Mouse (Mus musculus): ENCODE measurements around the gene Mcam. TPM values are rescaled to one million over a fixed set of nuclear protein-coding genes. Genes with fewer than 3 reads are reported as not detected.

Mcam gene
- polyA plus RNA-seq, 2 experiments from 2014 or later = 0.16 TPM; not detected in 1

DNA sequence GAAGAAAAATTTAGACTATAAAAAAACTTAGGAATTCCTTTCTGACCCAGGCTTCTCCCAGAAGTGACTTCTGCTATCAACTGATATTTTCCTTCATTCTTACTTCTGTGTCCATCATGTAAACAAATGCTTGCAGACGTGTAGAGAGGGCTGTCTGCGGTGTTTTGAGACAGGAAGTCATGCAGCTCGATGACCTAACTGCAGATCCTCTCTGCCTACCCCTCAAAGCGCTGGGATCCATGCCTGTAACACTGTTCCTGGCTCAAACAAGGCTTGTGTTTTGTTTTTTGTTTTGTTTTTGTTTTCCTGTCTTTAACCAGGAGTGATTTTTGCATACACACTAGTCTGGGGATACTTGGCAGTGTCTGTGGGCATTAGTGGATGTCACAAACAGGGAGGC, 3.6 kb downstream of the Mcam start:
- ATAC-seq = no peak

DNA sequence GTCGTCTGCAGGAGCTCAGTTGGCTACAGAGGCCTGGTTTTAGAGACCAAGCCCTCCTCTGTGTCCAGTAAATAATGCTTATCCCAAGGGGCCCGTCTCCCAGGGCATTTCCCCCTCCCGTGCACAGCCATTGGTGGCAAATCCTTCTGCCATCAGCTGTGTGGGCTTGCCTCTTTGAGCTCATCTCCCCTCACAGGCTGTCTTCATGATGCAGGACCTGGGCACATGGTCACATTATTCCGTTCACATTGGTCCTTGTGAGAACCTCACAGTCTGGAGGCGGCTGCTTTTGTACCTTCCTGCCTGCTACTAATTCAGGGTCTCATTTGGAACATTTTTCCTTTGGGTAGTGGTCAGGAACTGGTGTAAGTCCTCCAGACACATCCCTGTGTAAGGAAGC, 7.7 kb downstream of the Mcam start:
- ATAC-seq = no peak

DNA sequence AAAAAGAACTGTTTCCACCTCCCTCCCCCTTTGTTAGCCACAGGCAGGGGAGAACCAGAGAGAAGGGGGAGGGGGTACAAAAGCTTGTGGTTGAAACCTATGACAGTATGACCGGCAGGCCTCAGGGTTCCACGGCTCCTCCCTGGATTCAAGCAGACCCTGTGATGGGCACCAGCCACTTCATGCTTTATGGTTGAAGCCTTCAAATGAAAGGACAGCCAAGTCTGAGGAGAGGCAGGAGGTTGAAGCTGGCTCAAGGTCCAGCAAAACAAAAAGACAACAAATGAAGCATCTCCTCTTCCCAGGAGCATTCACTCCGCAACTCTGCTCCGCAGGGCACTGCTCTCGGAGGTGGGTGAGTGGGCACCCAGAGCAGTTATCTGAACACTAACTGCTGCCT, 9.2 kb downstream of the Mcam start:
- ATAC-seq = no peak

DNA sequence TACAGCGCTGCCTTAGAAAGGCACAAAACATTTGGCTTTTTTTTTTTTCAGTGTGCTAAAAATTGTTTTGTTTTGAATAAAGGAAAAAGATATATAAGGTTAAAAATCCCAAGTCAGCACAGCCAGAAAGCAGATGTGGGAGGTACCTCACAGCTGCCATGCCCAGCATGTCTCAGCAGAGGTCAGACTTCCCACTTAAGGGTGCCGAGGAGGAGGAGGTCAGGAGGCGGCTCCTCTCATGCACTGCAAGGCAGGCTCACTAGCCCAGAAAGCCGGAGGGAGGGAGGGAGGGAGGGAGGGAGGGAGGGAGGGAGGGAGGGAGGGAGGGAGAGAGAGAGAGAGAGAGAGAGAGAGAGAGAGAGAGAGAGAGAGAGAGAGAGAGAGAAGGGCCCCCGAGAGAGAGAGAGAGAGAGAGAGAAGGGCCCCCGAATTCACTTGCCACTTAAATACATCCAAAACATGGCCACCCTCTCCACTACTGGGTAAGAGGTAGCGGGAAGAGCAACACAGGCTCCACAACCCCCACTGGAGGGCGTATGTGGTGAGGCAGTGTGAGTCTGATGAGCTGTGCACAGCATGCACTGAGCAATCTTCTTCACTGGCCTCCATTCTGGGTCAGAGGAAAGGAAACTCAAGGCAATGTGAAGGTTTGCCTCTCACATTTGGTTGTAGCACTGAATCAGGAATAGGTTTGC, 9.9 kb downstream of the Mcam start:
- no peak for ATAC-seq

DNA sequence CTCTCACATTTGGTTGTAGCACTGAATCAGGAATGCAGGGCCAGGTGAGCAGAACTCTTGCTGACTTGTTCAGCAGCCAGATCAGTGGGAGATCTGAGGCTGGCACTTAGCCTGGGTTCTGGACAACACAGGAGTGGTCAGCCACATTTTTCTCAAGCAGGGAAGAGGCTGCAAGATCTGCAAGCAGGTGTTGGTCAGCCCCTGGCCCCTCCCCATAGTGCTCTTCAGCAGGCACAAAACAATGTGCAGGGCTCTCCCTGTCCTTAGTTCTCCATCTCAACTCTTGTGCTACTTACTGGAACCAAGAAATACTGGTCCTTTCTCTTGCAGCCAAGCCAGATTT, 10.4 kb downstream of the Mcam start:
- no peak for ATAC-seq

DNA sequence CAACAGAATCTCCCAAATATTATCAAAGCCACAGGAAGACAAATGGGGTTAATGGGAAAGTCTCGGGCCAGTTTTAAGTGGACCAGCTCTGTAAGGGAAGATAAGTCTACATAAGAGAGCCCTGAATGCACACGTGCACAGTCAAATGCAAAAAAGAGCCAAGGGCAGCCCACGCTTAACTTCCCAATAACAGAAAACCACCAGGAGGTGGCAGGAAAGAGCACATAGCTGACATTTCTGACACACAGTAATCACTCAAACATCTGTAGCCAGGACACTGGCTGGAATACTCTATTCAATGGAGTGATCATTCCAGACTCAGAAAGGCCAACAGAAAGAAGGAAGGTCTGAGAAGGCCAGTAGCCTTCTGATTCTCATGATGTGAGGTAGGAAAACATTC, 13.0 kb downstream of the Mcam start:
- no peak for ATAC-seq

DNA sequence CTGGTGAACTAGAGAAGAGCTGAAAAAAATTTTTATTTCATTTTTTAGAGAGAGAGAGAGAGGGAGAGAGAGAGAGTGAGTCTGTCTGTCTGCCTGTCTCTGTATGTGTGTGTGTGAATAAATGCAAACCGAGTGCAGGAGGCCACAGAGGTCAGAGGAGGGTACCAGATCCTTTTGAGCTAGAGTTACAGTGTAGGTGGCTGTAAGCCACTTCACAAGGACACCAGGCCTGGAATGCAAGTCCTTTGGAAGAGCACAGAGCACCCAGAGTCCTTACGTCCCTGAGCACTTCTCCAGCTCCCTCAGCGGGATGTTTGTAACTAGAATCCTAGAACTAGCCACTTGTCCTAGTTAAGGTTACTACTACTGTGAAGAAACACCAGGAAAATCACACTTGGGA, 25.6 kb downstream of the Mcam start:
- ATAC-seq = no peak

DNA sequence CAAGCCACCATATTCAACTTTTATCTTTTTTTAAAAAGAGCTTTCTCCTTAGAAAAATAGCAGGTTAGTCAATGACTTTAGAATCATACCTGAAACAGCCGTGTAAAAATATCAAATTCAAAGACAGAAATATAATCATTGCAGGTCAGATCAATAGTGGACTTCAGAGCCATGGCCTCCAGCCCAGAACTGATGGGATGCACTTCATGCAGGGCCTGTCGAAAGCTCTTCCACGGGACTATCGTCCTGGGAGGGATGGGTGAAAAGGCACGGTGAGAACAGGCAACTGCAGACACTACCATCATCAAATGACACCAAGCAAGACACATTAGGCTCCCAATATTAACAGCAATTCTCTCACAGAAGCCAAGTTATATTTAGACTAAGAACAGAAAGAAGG, 34.7 kb downstream of the Mcam start:
- ATAC-seq = no peak

DNA sequence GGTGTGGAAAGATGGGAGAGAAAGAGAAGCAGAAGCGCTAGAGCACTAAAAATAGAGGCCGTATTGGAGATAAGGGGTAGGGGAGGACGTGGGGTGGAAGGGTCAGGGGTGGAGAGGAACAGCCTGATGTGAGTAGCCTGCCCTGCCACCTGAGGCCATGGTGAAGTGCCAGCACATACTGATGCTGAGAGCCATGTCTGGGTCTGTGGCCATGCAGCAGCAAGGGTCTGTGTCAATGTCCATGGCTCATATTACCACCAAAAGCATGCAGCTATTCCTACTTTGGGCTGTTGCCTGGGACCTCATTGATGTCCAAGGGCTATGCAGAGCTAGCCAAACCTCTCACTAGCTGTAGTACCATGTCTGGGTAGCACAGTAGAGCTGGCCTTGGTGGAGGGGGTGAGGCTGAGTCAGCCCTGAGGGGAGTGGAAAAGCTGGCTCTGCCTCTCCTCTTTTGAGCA, 36.5 kb downstream of the Mcam start:
- ATAC-seq = no peak

DNA sequence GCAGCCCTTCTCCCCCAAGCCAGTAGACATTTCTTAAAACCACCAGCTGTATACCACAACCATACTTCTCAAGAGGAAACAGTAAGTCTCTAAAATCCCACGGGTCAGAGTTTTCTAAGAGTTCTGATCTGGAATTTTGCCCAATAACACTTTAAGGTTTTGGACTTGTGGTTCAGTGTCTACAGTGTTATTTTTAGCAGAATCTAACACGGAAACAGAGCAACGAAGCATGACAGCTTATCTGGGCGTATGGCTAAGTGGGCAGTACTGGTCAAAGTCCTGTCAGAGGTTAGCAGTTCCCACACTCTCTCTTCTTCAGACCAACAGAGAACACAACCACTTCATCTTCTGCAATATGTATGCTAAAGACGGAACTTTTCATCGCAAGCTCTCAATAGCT, 41.3 kb downstream of the Mcam start:
- no peak for ATAC-seq

DNA sequence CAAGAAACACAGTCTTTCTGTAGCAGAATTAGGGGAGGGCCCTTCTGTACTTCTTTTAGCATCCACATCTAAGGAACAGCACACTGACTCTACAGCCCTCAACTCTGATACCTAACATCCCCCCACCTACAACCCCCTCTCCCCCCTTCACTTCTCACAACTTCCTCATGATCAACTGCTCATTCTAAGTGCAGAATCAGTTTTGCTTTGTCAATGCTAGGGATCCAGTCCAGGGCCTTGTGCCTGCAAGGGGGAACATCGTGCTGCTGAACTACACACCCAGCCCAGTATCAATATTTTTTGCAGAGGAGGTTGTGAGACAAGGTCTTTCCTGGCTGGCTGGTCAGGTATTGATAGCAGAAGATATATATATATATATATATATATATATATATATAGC, 41.7 kb downstream of the Mcam start:
- ATAC-seq = no peak

DNA sequence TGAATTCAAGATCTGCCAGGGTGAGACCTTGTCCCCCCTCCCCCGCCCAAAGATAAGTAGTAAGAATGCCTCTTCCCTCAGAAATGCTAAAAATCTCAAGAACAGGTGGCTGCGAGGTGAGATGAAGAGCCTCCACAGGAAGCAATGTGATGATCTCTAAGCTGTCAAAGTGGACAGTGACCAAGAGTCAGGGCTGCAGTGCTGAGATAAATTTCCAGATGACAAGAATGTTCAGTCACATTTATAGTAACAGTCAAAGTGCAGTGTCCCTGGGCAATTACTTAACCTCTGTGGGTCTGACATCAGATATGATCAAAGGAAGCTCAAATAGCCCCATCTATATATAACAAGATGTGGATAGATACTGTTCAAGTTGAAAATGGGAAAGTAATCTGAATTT, 43.1 kb downstream of the Mcam start:
- ATAC-seq = no peak

DNA sequence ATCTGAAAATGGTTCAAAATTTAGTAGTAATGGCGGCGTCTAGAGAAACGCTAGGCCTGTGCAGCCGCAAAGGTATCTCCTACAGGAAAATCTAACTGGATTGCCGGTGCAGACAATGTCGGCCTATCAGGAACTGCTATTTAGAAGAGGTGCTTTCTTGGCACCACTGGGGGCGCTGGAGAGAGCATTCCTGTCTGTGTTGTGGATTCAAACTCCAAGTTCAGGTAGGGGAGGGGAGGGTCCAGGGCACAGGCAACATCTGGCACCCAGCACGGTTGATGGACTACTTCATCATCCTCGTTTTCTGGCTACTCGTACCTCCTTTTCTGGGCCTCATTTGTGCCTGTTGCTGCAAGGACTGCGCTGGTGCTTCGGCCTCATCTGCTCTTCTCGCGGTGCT, 44.1 kb downstream of the Mcam start:
- no peak for ATAC-seq

DNA sequence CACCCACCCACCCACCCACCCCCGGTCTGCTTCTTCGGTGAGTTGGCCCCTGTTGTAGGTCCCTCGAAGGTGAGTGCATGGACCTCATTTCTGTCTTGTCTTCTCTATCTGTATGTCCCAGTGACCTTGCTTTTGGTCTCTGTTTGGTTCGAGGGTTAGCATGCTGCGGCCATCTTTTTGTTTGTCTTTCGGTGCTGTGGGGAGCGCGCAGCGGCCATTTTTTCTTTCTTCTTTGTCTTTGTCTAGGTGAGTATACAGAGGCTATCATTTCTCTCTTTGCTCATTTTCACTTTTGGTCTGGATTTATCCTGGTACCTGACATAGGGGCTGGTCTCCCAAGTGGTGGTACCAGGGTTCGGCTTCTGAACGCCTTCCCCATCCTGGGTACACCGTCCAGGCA, 44.5 kb downstream of the Mcam start:
- ATAC-seq = no peak

DNA sequence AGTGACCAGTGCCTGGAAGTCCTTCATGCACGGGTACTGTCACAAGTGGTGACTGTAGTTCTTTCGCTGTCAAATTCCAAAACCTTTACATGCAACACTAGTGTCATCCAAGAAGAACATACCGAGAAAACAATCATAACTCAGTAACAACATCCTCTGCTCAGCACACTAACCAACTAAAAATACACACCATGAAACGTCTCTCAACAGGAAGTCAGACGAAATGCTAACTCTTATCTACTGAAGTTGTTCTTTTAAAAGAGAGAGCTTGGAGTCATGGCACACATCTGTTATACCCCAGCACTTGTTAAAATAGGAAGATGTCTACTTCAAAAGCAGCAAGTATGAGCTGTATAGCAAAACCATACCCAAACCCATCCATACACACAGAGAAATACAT, 47.3 kb downstream of the Mcam start:
- ATAC-seq = peak; percentile 75

DNA sequence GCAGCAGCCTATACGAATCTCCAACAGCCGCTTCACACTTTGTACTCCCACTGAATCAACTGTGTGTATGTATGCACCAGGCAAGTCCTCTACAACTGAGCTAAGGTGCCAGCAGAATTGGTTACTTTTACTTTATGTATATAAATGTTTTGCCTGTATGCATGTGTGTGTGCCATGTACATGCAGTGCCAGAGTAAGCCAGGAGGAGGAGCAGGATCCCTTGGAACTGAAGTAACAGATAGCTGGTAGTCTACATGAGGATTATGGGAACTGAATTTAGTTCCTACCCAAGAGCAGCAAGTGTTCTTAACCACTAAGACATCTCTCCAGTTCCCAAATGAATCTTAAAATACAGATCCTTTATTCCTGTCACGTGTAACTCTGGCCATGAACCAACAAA, 48.0 kb downstream of the Mcam start:
- ATAC-seq = no peak

DNA sequence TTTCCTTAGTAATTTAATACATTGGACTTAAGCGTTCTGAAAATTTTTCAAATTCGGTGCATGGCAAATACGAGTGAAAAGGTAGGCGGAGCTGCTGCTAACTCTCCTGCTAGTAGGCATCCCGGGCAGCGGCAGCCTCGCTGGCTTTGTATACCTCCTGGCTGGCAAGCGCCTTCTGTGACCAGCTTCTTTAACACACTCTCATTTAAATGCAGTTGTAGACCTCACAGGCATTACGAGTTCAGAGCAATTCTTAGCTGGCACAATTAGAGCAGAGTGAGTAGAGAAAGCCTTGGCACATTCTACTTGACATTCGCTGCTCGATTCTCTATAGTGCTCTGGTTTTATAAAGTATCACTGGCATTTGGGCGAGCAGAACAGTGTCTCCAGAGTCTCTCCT, 54.0 kb downstream of the Mcam start:
- ATAC-seq = no peak

DNA sequence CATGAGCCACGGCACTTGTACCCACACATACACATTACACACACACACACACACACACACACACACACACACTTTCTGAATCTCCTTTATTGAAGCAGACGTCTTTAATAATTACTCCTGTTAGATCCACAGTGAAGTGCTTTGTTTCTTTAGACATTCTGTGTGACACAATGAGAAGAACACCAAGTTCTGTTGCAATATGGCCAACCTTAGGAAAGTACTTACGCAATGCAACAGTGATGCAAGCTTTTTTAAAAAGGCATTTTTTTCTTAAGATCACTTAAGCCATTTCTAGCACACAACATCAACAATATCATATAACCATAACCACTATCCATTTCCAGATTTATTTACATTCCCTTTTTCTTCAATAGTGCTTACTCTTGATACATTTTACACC, 56.9 kb downstream of the Mcam start:
- ATAC-seq = no peak

DNA sequence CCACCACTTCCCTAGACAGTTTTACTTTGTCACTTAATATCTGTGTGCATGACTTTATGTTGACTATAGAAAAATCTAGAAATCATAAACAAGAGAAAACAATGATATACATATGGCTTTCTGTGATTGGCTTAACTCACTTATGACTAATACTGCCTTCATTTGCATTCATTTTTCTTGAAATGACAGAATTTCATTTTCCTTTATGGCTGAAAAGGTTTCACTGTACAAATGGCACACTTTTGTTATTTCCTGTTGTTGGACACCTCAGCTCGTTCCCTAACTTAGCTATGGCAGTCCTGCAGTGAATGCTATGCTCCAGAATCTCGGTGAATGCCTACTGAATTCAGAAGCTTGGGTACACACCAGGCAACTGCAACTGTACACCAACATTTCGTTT, 58.0 kb downstream of the Mcam start:
- no peak for ATAC-seq

Other genes starting within 250 kb of the Mcam start
- 100 to 1,000 TPM; 218 to 257 TPM for gene Thy1, start 91.1 kb upstream of the Mcam start, polyA plus RNA-seq (2017; shearing (Covaris generic))
- 1 to 10 TPM; 1.6 to 1.7 TPM for gene Usp2, start 67.4 kb upstream of the Mcam start, polyA plus RNA-seq (2017; shearing (Covaris generic))
- not detected for gene Mfrp, start 32.7 kb upstream of the Mcam start, polyA plus RNA-seq (2017; shearing (Covaris generic))
- not detected for gene C1qtnf5, start 27.2 kb upstream of the Mcam start, polyA plus RNA-seq (2017; shearing (Covaris generic))
- gene Gm49380, start 21.0 kb upstream of the Mcam start, polyA plus RNA-seq (2017; shearing (Covaris generic)) = not detected
- 1 to 10 TPM; 3.2 to 7.9 TPM for gene Rnf26, start 21.0 kb upstream of the Mcam start, polyA plus RNA-seq (2017; shearing (Covaris generic))
- 10 to 100 TPM; 22.8 to 25.0 TPM for gene Cbl, start 99.6 kb downstream of the Mcam start, polyA plus RNA-seq (2017; shearing (Covaris generic))
- not detected for gene Ccdc153, start 106.2 kb downstream of the Mcam start, polyA plus RNA-seq (2017; shearing (Covaris generic))
- under 1 TPM in 1 of 2 experiments, not detected in 1; 0.30 TPM for gene Pdzd3, start 117.0 kb downstream of the Mcam start, polyA plus RNA-seq (2017; shearing (Covaris generic))
- 1 to 10 TPM; 2.8 to 6.0 TPM for gene Nlrx1, start 134.1 kb downstream of the Mcam start, polyA plus RNA-seq (2017; shearing (Covaris generic))
- not detected for gene Abcg4, start 154.1 kb downstream of the Mcam start, polyA plus RNA-seq (2017; shearing (Covaris generic))
- 10 to 100 TPM; 18.1 to 21.7 TPM for gene Hinfp, start 171.2 kb downstream of the Mcam start, polyA plus RNA-seq (2017; shearing (Covaris generic))
- 1 to 10 TPM; 4.3 to 5.3 TPM for gene C2cd2l, start 185.8 kb downstream of the Mcam start, polyA plus RNA-seq (2017; shearing (Covaris generic))
- gene Dpagt1, start 191.6 kb downstream of the Mcam start, polyA plus RNA-seq (2017; shearing (Covaris generic)) = 10 to 100 TPM; 16.5 to 18.0 TPM
- gene H2afx, start 200.2 kb downstream of the Mcam start, polyA plus RNA-seq (2017; shearing (Covaris generic)) = 10 to 100 TPM; 29.0 to 36.5 TPM
- gene Hmbs, start 209.8 kb downstream of the Mcam start, polyA plus RNA-seq (2017; shearing (Covaris generic)) = 10 to 100 TPM; 27.6 to 33.4 TPM
- 10 to 100 TPM; 21.5 to 40.8 TPM for gene Vps11, start 227.2 kb downstream of the Mcam start, polyA plus RNA-seq (2017; shearing (Covaris generic))
- 10 to 100 TPM; 15.7 to 20.3 TPM for gene Hyou1, start 245.0 kb downstream of the Mcam start, polyA plus RNA-seq (2017; shearing (Covaris generic))